Mouse (Mus musculus): ENCODE data around the gene Spata31d1b. TPM values are rescaled to one million over a fixed set of nuclear protein-coding genes. Genes with fewer than 3 reads are reported as not detected.

Gene Spata31d1b
- total and polyA plus RNA-seq, 3 experiments = not detected

GRCm38 (mm10) chr13:59682629-59683028 is 29.5 kb upstream of the Spata31d1b start:
- no peak overlapping the region for H3K4me3 ChIP-seq (ENCODE audit: control insufficient read depth in 1 of 2, insufficient read depth in 1 of 2, low read depth in 2 of 2, low read length in 2 of 2)
- H3K27ac ChIP-seq (ENCODE audit: control insufficient read depth, low read depth, low read length) = no peak overlapping the region
- peaks cover 0 to 8% of the 10 kb centered on the region in 2 experiments; a peak in 1 of 4 replicates for H3K36me3 ChIP-seq (ENCODE audit: control insufficient read depth in 1 of 2, insufficient read depth in 2 of 2, low read length in 2 of 2)
- H3K9me3 ChIP-seq (replicated peaks; ENCODE audit: insufficient read depth, low read length) = no peaks in the 10 kb centered on the region
- peak; percentile 91 for DNase-seq (ENCODE audit: low read depth, low spot score)
- H3K9ac ChIP-seq (ENCODE audit: control insufficient read depth, low read depth, low read length, poor library complexity, severe bottlenecking) = no peak overlapping the region
- H3K27me3 ChIP-seq (ENCODE audit: control insufficient read depth in 1 of 2, insufficient read depth in 2 of 2, low read length in 2 of 2) = no peaks in the 10 kb centered on the region
- H3K4me1 ChIP-seq (ENCODE audit: control insufficient read depth in 1 of 2, insufficient read depth in 2 of 2, low read length in 2 of 2) = peaks cover 0 to 14% of the 10 kb centered on the region in 2 experiments; a peak in 3 of 4 replicates
- H3K79me2 ChIP-seq (ENCODE audit: control insufficient read depth, insufficient read depth, low read length, poor library complexity) = no peaks in the 10 kb centered on the region
- TF ChIP-seq UBTF (IDR thresholded peaks at IDR 0.05; ENCODE audit: borderline replicate concordance, insufficient read depth, low read depth, low read length) (no peak), BHLHE40 (IDR thresholded peaks at IDR 0.05; ENCODE audit: borderline replicate concordance, low read depth, low read length) (peak; percentile 98), USF1 (IDR thresholded peaks at IDR 0.05; ENCODE audit: low read depth, low read length) (peak; percentile 93), MAFK (IDR thresholded peaks at IDR 0.05; ENCODE audit: borderline replicate concordance, low read depth, low read length) (no peak), ZKSCAN1 (IDR thresholded peaks at IDR 0.05; ENCODE audit: low read depth, low read length) (no peak), SIN3A (IDR thresholded peaks at IDR 0.05; ENCODE audit: low read length) (peak; percentile 100), ELF1 (IDR thresholded peaks at IDR 0.05; ENCODE audit: low read depth, low read length) (no peak), RAD21 (IDR thresholded peaks at IDR 0.05; ENCODE audit: low read depth, low read length) (no peak), CHD1 (IDR thresholded peaks at IDR 0.05; ENCODE audit: low read depth, low read length) (no peak), USF2 (IDR thresholded peaks at IDR 0.05; ENCODE audit: borderline replicate concordance in 1 of 2, insufficient read depth in 1 of 2, low read depth in 1 of 2, low read length in 2 of 2) (peak in 1 of 2 experiments; percentile 70; a peak in 1 of 4 replicates), TBP (IDR thresholded peaks at IDR 0.05; ENCODE audit: low read depth, low read length) (no peak), CHD2 (IDR thresholded peaks at IDR 0.05; ENCODE audit: low read length) (no peak), TAL1 (IDR thresholded peaks at IDR 0.05; ENCODE audit: low read length) (no peak), GABPA (IDR thresholded peaks at IDR 0.05; ENCODE audit: low read depth, low read length) (no peak), MAZ (IDR thresholded peaks at IDR 0.05; ENCODE audit: low read depth, low read length) (no peak), SMC3 (IDR thresholded peaks at IDR 0.05; ENCODE audit: low read depth, low read length) (0 out of 2 replicates have a peak, but pooled peaks have one; percentile 5), ETS1 (IDR thresholded peaks at IDR 0.05; ENCODE audit: low read depth, low read length) (peak; percentile 51; the same call in 1 of the 2 replicates), MYC (IDR thresholded peaks at IDR 0.05; ENCODE audit: low read depth, low read length) (peak; percentile 91), EP300 (IDR thresholded peaks at IDR 0.05; ENCODE audit: low read depth in 1 of 2, low read length in 2 of 2) (peak; percentile 47 to 57; a peak in 3 of 4 replicates), RCOR1 (IDR thresholded peaks at IDR 0.05; ENCODE audit: low read depth, low read length) (peak; percentile 52; the same call in 1 of the 2 replicates), NELFE (IDR thresholded peaks at IDR 0.05; ENCODE audit: low read depth, low read length) (no peak), POLR2AphosphoS5 (IDR thresholded peaks at IDR 0.05; ENCODE audit: borderline replicate concordance, low read depth, low read length) (no peak), E2F4 (IDR thresholded peaks at IDR 0.05; ENCODE audit: borderline replicate concordance, low read depth, low read length) (no peak), ZC3H11A (IDR thresholded peaks at IDR 0.05; ENCODE audit: low read depth, low read length) (no peak), MYB (IDR thresholded peaks at IDR 0.05; ENCODE audit: low read depth, low read length) (no peak), MAX (IDR thresholded peaks at IDR 0.05; ENCODE audit: low read length) (peak; percentile 100), MXI1 (IDR thresholded peaks at IDR 0.05; ENCODE audit: low read depth, low read length) (peak; percentile 100), ZMIZ1 (IDR thresholded peaks at IDR 0.05; ENCODE audit: low read depth, low read length) (no peak), TCF12 (IDR thresholded peaks at IDR 0.05; ENCODE audit: low read depth, low read length) (no peak), MEF2A (IDR thresholded peaks at IDR 0.05; ENCODE audit: extremely low read depth, insufficient replicate concordance, low read depth, low read length, poor library complexity, severe bottlenecking) (no peak), ZNF384 (IDR thresholded peaks at IDR 0.05; ENCODE audit: low read depth, low read length) (no peak), KAT2A (conservative IDR thresholded peaks at IDR 0.05; ENCODE audit: low read depth, low read length) (no peak), POLR2A (IDR thresholded peaks at IDR 0.05; ENCODE audit: control insufficient read depth in 1 of 2, insufficient read depth in 1 of 2, low read depth in 1 of 2, low read length in 2 of 2, poor library complexity in 1 of 2) (no peak), HCFC1 (IDR thresholded peaks at IDR 0.05; ENCODE audit: low read depth, low read length) (no peak), GATA1 (IDR thresholded peaks at IDR 0.05; ENCODE audit: low read depth, low read length) (peak; percentile 62), CTCF (IDR thresholded peaks at IDR 0.05 in 2 of 3, conservative IDR thresholded peaks at IDR 0.05 in 1 of 3; ENCODE audit: control insufficient read depth in 1 of 3, insufficient read depth in 1 of 3, low read depth in 2 of 3, low read length in 3 of 3, poor library complexity in 1 of 3, severe bottlenecking in 1 of 3) (no peak), NRF1 (IDR thresholded peaks at IDR 0.05; ENCODE audit: insufficient read depth, low read depth, low read length, poor library complexity, severe bottlenecking) (no peak), POLR2AphosphoS2 (IDR thresholded peaks at IDR 0.05; ENCODE audit: low read length) (no peak)
